In the genomic region with DNA sequence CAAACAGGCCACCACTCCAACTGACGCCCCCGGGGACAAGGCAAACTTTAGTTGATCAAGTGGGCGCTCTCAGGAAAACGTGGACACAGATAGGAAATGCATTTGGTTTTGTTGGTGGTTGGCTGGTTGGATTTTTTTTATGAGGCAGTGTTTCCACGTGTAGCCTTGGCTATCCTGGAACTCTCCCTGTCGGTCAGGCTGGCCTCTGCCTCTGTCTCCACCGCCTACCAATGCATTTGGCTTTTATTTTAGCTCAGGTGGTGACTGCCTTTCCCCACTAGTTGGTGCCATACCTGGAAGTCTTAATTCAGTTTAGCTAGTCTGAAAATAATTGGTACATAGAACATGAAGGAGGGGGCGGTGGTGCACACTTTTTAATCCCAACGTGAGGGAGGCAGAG, we compare ENCODE assay signal across 1 mouse cellular context.
A peak's percentile ranks its signal among the peaks of the same experiment; 100 is the strongest.
TF ChIP-seq lines count a peak whose summit lies in the region.

No protein-coding gene starts in this region.

TF ChIP-seq in CH12.LX, 34 proteins besides CTCF, POLR2A, EP300 and RAD21 (continued from another document):
- TF ChIP-seq BHLHE40 (IDR thresholded peaks at IDR 0.05; ENCODE audit: low read depth, low read length) = no peak
- TF ChIP-seq SMC3 (IDR thresholded peaks at IDR 0.05; ENCODE audit: low read depth, low read length) = no peak
- TF ChIP-seq JUND (conservative IDR thresholded peaks at IDR 0.05; ENCODE audit: low read depth, low read length) = no peak
- no peak for TF ChIP-seq ZMIZ1 (IDR thresholded peaks at IDR 0.05; ENCODE audit: low read depth, low read length)
- TF ChIP-seq MAX (IDR thresholded peaks at IDR 0.05; ENCODE audit: low read length) = 0 out of 2 replicates have a peak, but pooled peaks have one; percentile 47
- peak; percentile 75 for TF ChIP-seq MXI1 (IDR thresholded peaks at IDR 0.05; ENCODE audit: low read depth, low read length)
